Mouse (Mus musculus) lung, adult 2 months (tissue): ENCODE data around the gene Elavl4.

Source experiments
- CTCF ChIP-seq: fragments of 200-500 bp; IDR thresholded peaks from 2 replicates; pipeline ENCODE4 v1.5.1; 2011; ENCODE audit warnings: mild to moderate bottlenecking, low read length, control low read depth; ENCODE audit not compliant: insufficient read depth
- POLR2A ChIP-seq: fragments of 200-500 bp; IDR thresholded peaks from 2 replicates; pipeline ENCODE4 v1.6.1; 2011; ENCODE audit warnings: low read depth, mild to moderate bottlenecking, control low read depth, low read length, borderline replicate concordance; ENCODE audit errors: extremely low read depth

DNA sequence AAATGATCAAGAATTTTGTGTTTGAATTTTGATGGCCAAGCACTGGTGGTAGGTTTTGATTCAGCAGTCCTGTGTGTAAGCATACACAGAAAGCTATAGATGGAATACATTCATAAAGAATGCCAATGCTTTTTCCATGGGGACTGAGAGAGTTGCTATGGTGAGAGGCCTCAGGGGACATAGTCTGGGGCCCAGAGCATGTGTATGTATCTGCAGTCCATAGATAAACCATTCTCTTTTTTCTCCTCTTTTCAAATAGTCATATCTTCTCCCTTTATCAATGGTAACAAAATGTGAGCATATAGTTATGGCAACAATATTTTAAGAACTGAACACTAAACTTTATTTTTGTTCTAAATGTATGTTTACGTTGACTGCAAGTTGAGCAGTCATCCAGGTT lies 122.1 kb downstream of the Elavl4 start:
- TF ChIP-seq CTCF, result no peak
- TF ChIP-seq POLR2A, result no peak
